Mouse (Mus musculus): Measurements from ENCODE around the gene Slc1a5.

DNA sequence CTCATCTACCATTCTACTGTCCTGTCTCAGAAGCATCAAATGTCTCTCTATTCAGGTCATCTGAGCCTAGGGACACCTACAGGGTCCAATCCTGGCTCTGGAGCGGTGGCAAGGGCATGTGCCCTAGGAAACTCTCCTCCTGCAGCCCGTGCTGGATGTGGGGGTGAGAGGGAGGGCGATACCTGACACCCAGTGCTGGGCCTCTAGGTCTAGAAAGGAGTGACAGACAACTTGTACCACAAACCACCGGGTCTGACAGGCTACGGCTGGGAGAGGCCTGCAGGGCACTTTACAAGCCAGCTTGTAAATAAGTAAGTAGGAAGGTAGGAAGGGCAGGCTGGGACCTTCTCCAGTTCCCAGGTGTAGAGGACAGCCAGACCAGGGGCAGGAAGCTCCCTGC, 5.3 kb upstream of the Slc1a5 start:
- TF ChIP-seq CTCF (IDR thresholded peaks at IDR 0.05; ENCODE audit: low read depth) (no peak), EP300 (IDR thresholded peaks at IDR 0.05; ENCODE audit: low read depth) (no peak)
